Mouse (Mus musculus): ENCODE results near the gene Zdhhc22. TPM values are rescaled to one million over a fixed set of nuclear protein-coding genes. Genes with fewer than 3 reads are reported as not detected.

Zdhhc22 gene
- polyA plus RNA-seq, 1 experiment from 2014 or later: 4.3 TPM

- WGBS: 69% methylated on average over 3 of the region's 3 CpGs
- no peak for DNase-seq (ENCODE audit: low spot score)
- no peak overlapping the region for H3K27ac ChIP-seq (ENCODE audit: low read depth, low read length)
- ATAC-seq: no peak
- no peak overlapping the region for H3K4me3 ChIP-seq (ENCODE audit: low read depth, low read length)
- H3K4me1 ChIP-seq (ENCODE audit: control insufficient read depth, insufficient read depth, low read length): no peaks in the 10 kb centered on the region; the same call in 1 of the 2 replicates
- no peak overlapping the region for H3K4me2 ChIP-seq (ENCODE audit: low read length)
- H3K9ac ChIP-seq (ENCODE audit: low read length): no peak overlapping the region
- no peaks in the 10 kb centered on the region for H3K27me3 ChIP-seq (replicated peaks; ENCODE audit: control insufficient read depth, insufficient read depth, low read length)
- H3K36me3 ChIP-seq (ENCODE audit: control insufficient read depth, insufficient read depth, low read length): no peaks in the 10 kb centered on the region
- no peaks in the 10 kb centered on the region for H3K9me3 ChIP-seq (replicated peaks; ENCODE audit: control insufficient read depth, low read length)
Observed at GRCm38 (mm10) chr12:87023456-87023855, 33.2 kb upstream of the Zdhhc22 start.

GRCm38 (mm10) chr12:87022006-87022405 lies 31.8 kb upstream of the Zdhhc22 start:
- Histone ChIP-seq H3K27ac (ENCODE audit: low read depth, low read length) (no peak overlapping the region), H3K9ac (ENCODE audit: low read length) (no peak overlapping the region), H3K4me3 (ENCODE audit: low read depth, low read length) (no peak overlapping the region), H3K4me1 (ENCODE audit: control insufficient read depth, insufficient read depth, low read length) (no peaks in the 10 kb centered on the region), H3K9me3 (replicated peaks; ENCODE audit: control insufficient read depth, low read length) (no peaks in the 10 kb centered on the region), H3K36me3 (ENCODE audit: control insufficient read depth, insufficient read depth, low read length) (no peaks in the 10 kb centered on the region), H3K4me2 (ENCODE audit: low read length) (no peak overlapping the region), H3K27me3 (replicated peaks; ENCODE audit: control insufficient read depth, insufficient read depth, low read length) (no peaks in the 10 kb centered on the region)
- ATAC-seq: no peak
- 80% methylated on average over 2 of the region's 2 CpGs for WGBS
- DNase-seq (ENCODE audit: low spot score): no peak

- Histone ChIP-seq H3K9ac (ENCODE audit: low read length) (no peak within 1 kb of the TSS), H3K4me2 (ENCODE audit: low read length) (no peak within 1 kb of the TSS), H3K27ac (ENCODE audit: low read depth, low read length) (no peak within 1 kb of the TSS), H3K27me3 (replicated peaks; ENCODE audit: control insufficient read depth, insufficient read depth, low read length) (no peaks in the 10 kb centered on the region), H3K4me3 (ENCODE audit: low read depth, low read length) (no peak within 1 kb of the TSS), H3K4me1 (ENCODE audit: control insufficient read depth, insufficient read depth, low read length) (no peaks in the 10 kb centered on the region), H3K36me3 (ENCODE audit: control insufficient read depth, insufficient read depth, low read length) (no peaks in the 10 kb centered on the region), H3K9me3 (replicated peaks; ENCODE audit: control insufficient read depth, low read length) (no peaks in the 10 kb centered on the region)
- DNase-seq (ENCODE audit: low spot score): no peak
- ATAC-seq: no peak
- 79% methylated on average over 6 of the region's 6 CpGs for WGBS
Observed at GRCm38 (mm10) chr12:87021040-87021439, 30.8 kb upstream of the Zdhhc22 start, which contains the start of gene Tmem63c. Tmem63c (plus strand) TSS chr12:87021340.

GRCm38 (mm10) chr12:87018756-87019155 lies 28.5 kb upstream of the Zdhhc22 start:
- Histone ChIP-seq H3K9ac (ENCODE audit: low read length) (no peak overlapping the region), H3K4me2 (ENCODE audit: low read length) (no peak overlapping the region), H3K36me3 (ENCODE audit: control insufficient read depth, insufficient read depth, low read length) (no peaks in the 10 kb centered on the region), H3K27ac (ENCODE audit: low read depth, low read length) (no peak overlapping the region), H3K4me1 (ENCODE audit: control insufficient read depth, insufficient read depth, low read length) (no peaks in the 10 kb centered on the region), H3K27me3 (replicated peaks; ENCODE audit: control insufficient read depth, insufficient read depth, low read length) (no peaks in the 10 kb centered on the region), H3K4me3 (ENCODE audit: low read depth, low read length) (no peak overlapping the region), H3K9me3 (replicated peaks; ENCODE audit: control insufficient read depth, low read length) (no peaks in the 10 kb centered on the region)
- WGBS: 75% methylated on average over 2 of the region's 2 CpGs
- DNase-seq (ENCODE audit: low spot score) (no peak), ATAC-seq (no peak)

- no peak overlapping the region for H3K27ac ChIP-seq (ENCODE audit: low read depth, low read length)
- no peak overlapping the region for H3K9ac ChIP-seq (ENCODE audit: low read length)
- H3K4me2 ChIP-seq (ENCODE audit: low read length): no peak overlapping the region
- no peak for ATAC-seq
- H3K9me3 ChIP-seq (replicated peaks; ENCODE audit: control insufficient read depth, low read length): no peaks in the 10 kb centered on the region
- H3K4me3 ChIP-seq (ENCODE audit: low read depth, low read length): no peak overlapping the region
- WGBS: 34% methylated on average over 3 of the region's 3 CpGs
- DNase-seq (ENCODE audit: low spot score): no peak
- H3K4me1 ChIP-seq (ENCODE audit: control insufficient read depth, insufficient read depth, low read length): no peaks in the 10 kb centered on the region
- no peaks in the 10 kb centered on the region for H3K36me3 ChIP-seq (ENCODE audit: control insufficient read depth, insufficient read depth, low read length)
- H3K27me3 ChIP-seq (replicated peaks; ENCODE audit: control insufficient read depth, insufficient read depth, low read length): no peaks in the 10 kb centered on the region
Observed at GRCm38 (mm10) chr12:87017041-87017440, 26.8 kb upstream of the Zdhhc22 start.

- Histone ChIP-seq H3K27ac (ENCODE audit: low read depth, low read length) (no peak overlapping the region), H3K4me3 (ENCODE audit: low read depth, low read length) (no peak overlapping the region), H3K27me3 (replicated peaks; ENCODE audit: control insufficient read depth, insufficient read depth, low read length) (no peaks in the 10 kb centered on the region), H3K9me3 (replicated peaks; ENCODE audit: control insufficient read depth, low read length) (no peaks in the 10 kb centered on the region), H3K9ac (ENCODE audit: low read length) (no peak overlapping the region), H3K4me2 (ENCODE audit: low read length) (no peak overlapping the region), H3K36me3 (ENCODE audit: control insufficient read depth, insufficient read depth, low read length) (no peaks in the 10 kb centered on the region), H3K4me1 (ENCODE audit: control insufficient read depth, insufficient read depth, low read length) (no peaks in the 10 kb centered on the region; the same call in 1 of the 2 replicates)
- DNase-seq (ENCODE audit: low spot score): no peak
- no peak for ATAC-seq
- 85% methylated on average over 4 of the region's 4 CpGs for WGBS
Observed at GRCm38 (mm10) chr12:87004596-87004995, 14.4 kb upstream of the Zdhhc22 start.

- Histone ChIP-seq H3K9me3 (replicated peaks; ENCODE audit: control insufficient read depth, low read length) (no peaks in the 10 kb centered on the region), H3K27me3 (replicated peaks; ENCODE audit: control insufficient read depth, insufficient read depth, low read length) (no peaks in the 10 kb centered on the region), H3K27ac (ENCODE audit: low read depth, low read length) (no peak overlapping the region), H3K9ac (ENCODE audit: low read length) (no peak overlapping the region), H3K4me2 (ENCODE audit: low read length) (no peak overlapping the region), H3K4me1 (ENCODE audit: control insufficient read depth, insufficient read depth, low read length) (no peaks in the 10 kb centered on the region; the same call in 1 of the 2 replicates), H3K4me3 (ENCODE audit: low read depth, low read length) (no peak overlapping the region), H3K36me3 (ENCODE audit: control insufficient read depth, insufficient read depth, low read length) (no peaks in the 10 kb centered on the region)
- DNase-seq (ENCODE audit: low spot score) (no peak), ATAC-seq (no peak)
- 61% methylated on average over 3 of the region's 3 CpGs for WGBS
Observed at GRCm38 (mm10) chr12:87003606-87004005, 13.4 kb upstream of the Zdhhc22 start.

GRCm38 (mm10) chr12:87002815-87003214 lies 12.6 kb upstream of the Zdhhc22 start:
- Histone ChIP-seq H3K9me3 (replicated peaks; ENCODE audit: control insufficient read depth, low read length) (no peaks in the 10 kb centered on the region), H3K27me3 (replicated peaks; ENCODE audit: control insufficient read depth, insufficient read depth, low read length) (no peaks in the 10 kb centered on the region), H3K4me3 (ENCODE audit: low read depth, low read length) (no peak overlapping the region), H3K27ac (ENCODE audit: low read depth, low read length) (no peak overlapping the region), H3K4me2 (ENCODE audit: low read length) (no peak overlapping the region), H3K36me3 (ENCODE audit: control insufficient read depth, insufficient read depth, low read length) (no peaks in the 10 kb centered on the region), H3K4me1 (ENCODE audit: control insufficient read depth, insufficient read depth, low read length) (no peaks in the 10 kb centered on the region; the same call in 1 of the 2 replicates), H3K9ac (ENCODE audit: low read length) (no peak overlapping the region)
- DNase-seq (ENCODE audit: low spot score) (no peak), ATAC-seq (no peak)
- WGBS: 77% methylated on average over 7 of the region's 7 CpGs

GRCm38 (mm10) chr12:87002209-87002608 lies 12.0 kb upstream of the Zdhhc22 start:
- no peak overlapping the region for H3K4me2 ChIP-seq (ENCODE audit: low read length)
- no peaks in the 10 kb centered on the region for H3K36me3 ChIP-seq (ENCODE audit: control insufficient read depth, insufficient read depth, low read length)
- no peaks in the 10 kb centered on the region for H3K9me3 ChIP-seq (replicated peaks; ENCODE audit: control insufficient read depth, low read length)
- no peaks in the 10 kb centered on the region for H3K27me3 ChIP-seq (replicated peaks; ENCODE audit: control insufficient read depth, insufficient read depth, low read length)
- WGBS: 63% methylated on average over 7 of the region's 7 CpGs
- no peak overlapping the region for H3K9ac ChIP-seq (ENCODE audit: low read length)
- no peak for DNase-seq (ENCODE audit: low spot score)
- H3K27ac ChIP-seq (ENCODE audit: low read depth, low read length): no peak overlapping the region
- ATAC-seq: no peak
- no peak overlapping the region for H3K4me3 ChIP-seq (ENCODE audit: low read depth, low read length)
- H3K4me1 ChIP-seq (ENCODE audit: control insufficient read depth, insufficient read depth, low read length): no peaks in the 10 kb centered on the region; the same call in 1 of the 2 replicates
